Mouse (Mus musculus) v-Abl transformed pro-B cells (cell line): Measurements from ENCODE around the gene Kitl.

Experiments
- in situ Hi-C, 2 experiments: fragments of 400-800 bp; cut with MboI; formaldehyde crosslinking; loops; one replicate each; pipeline ENCODE4 v1.15.1; 2025; ENCODE audit not compliant: unreplicated experiment in 2 of 2

Kitl gene

GRCm38 (mm10) chr10:100025665-100026064 is 10.2 kb downstream of the Kitl start:
- in situ Hi-C loops, result no loop called here

- in situ Hi-C loops, result no loop called here
These were observed 11.3 kb downstream of the Kitl start for GRCm38 (mm10) chr10:100026778-100027177.

- in situ Hi-C loops, result no loop called here
These were observed 15.0 kb downstream of the Kitl start for GRCm38 (mm10) chr10:100030385-100030784.

- in situ Hi-C loops, result no loop called here
These were observed 15.6 kb downstream of the Kitl start for GRCm38 (mm10) chr10:100030980-100031516.

GRCm38 (mm10) chr10:100031631-100032030 is 16.2 kb downstream of the Kitl start:
- in situ Hi-C loops, result no loop called here

GRCm38 (mm10) chr10:100032566-100032965 is 17.1 kb downstream of the Kitl start:
- in situ Hi-C loops, result no loop called here

GRCm38 (mm10) chr10:100036021-100036420 is 20.6 kb downstream of the Kitl start:
- in situ Hi-C loops, result no loop called here

GRCm38 (mm10) chr10:100038342-100038898 is 23.0 kb downstream of the Kitl start:
- in situ Hi-C loops, result no loop called here

GRCm38 (mm10) chr10:100038994-100039393 is 23.6 kb downstream of the Kitl start:
- in situ Hi-C loops, result no loop called here

- in situ Hi-C loops, result no loop called here
These were observed 28.3 kb downstream of the Kitl start for GRCm38 (mm10) chr10:100043748-100044147.

- in situ Hi-C loops, result no loop called here
These were observed 28.7 kb downstream of the Kitl start for GRCm38 (mm10) chr10:100044153-100044552.

GRCm38 (mm10) chr10:100051146-100051783 is 35.8 kb downstream of the Kitl start:
- in situ Hi-C loops, result no loop called here

GRCm38 (mm10) chr10:100052404-100052803 is 37.0 kb downstream of the Kitl start:
- in situ Hi-C loops, result no loop called here

GRCm38 (mm10) chr10:100052911-100053310 is 37.5 kb downstream of the Kitl start:
- in situ Hi-C loops, result no loop called here

- in situ Hi-C loops, result no loop called here
These were observed 38.6 kb downstream of the Kitl start for GRCm38 (mm10) chr10:100054006-100054405.

- in situ Hi-C loops, result no loop called here
These were observed 39.7 kb downstream of the Kitl start for GRCm38 (mm10) chr10:100055082-100055481.

GRCm38 (mm10) chr10:100057106-100057623 is 41.7 kb downstream of the Kitl start:
- in situ Hi-C loops, result no loop called here

GRCm38 (mm10) chr10:100059356-100059755 is 43.9 kb downstream of the Kitl start:
- in situ Hi-C loops, result no loop called here

- in situ Hi-C loops, result no loop called here
These were observed 50.3 kb downstream of the Kitl start for GRCm38 (mm10) chr10:100065529-100066301.

GRCm38 (mm10) chr10:100066374-100066773 is 50.9 kb downstream of the Kitl start:
- in situ Hi-C loops, result no loop called here

GRCm38 (mm10) chr10:100072641-100073040 is 57.2 kb downstream of the Kitl start:
- in situ Hi-C loops, result no loop called here
